Mouse (Mus musculus): Measurements from ENCODE around the gene Sema4g. TPM values are rescaled to one million over a fixed set of nuclear protein-coding genes. Genes with fewer than 3 reads are reported as not detected.

Gene Sema4g
- polyA plus RNA-seq (2015; fragmentation: Nextera tagmentation; extraction: Ambion mirVana): 0.38 and 0.41 TPM in 2 replicates

DNA sequence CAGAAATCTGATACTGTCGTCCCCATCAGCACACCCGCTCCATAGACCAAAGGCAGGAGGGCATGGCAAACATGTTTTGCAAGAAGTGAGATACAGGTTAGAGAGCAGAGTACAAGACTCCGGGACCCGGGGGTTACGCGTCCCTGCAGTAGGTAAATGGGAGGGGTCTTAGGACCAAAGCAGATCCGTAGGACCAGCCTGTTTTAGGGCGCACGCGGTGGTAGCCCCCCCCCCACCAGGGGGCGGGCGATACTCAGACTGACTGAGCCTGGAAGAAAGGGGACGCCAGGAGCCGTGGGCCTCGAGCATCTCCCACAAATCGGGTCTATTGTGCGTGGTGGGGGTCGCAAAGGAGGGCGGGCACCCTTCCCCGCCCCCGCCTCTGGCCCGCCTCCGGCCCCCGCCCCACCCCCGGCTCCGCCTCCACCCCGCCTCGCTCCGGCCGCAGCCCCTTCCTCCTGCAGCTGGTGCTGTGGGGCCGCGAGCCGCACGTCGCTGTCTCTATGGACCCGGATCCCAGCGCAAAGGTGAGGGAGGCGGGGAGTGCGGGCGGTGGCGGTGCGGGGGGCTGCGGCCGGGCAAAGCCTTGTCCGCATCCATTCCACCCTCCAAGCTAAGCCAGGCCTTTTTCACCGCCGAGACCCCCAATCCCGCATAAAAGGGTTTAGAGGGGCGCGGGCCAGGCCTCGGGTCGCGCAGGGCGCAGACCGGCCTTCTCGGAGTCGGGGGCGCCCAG is at the start of gene Sema4g:
Sema4g (plus strand) TSS at position 271 of the 736 bp plus-strand sequence.

DNA sequence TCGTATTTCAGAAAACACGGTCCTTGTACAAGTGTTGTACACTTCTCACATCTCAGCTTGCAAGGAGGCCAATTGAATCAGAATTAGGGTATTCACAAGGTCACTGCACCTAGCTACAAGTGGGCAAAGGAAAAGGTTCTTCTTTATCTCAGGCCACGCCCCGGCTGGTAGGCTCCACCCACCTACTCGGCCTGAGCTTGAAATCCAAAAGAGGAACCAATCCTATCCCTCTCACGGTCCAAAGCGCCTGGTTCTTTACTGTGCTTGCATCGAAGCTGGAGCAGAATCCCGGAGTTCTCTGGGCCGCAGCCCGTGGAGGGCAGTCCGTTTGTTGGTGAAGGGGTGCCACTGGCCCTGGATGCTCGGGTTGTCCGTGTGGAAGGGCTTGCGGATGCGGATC is 16.5 kb downstream of the Sema4g start, which contains the start of gene Twnk:
Twnk (plus strand) TSS at position 220 of the 400 bp plus-strand sequence.

DNA sequence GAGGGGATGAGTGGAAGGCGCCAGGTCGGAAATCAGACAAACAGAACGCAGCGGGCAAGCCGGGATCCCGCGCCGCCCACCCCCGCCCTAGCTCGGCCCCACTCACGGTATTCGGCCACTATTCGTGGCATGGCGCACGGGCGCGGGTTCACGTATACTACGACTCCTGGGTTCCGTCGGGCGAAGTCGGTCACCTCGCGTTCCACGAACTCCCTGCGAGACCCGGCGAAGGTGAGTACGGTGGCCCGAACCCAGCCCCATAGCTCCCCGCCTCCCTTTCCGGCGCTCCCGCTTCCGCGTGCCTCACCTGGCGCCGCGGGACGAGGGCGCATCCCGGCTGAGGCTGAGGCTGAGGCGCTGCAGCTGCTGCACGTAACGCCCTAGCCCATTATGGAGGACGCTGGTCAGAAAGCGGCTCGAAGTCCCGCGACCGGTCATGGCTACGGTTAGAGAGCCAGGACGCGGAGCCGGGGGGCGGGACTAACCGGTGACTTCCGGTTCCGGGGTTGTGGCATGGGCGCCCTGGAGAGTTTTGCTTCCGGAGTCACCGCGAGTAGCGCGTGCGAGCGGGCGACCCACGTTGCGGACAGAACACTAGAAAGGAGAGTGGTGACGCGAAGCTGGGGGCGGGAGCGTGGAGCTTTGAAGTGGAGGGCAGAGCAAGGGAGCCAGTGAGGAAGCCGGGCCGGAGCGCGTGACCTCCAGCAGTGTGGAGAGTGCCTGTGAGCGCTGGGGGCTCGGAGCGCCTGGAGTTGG is 17.2 kb downstream of the Sema4g start, which contains the start of gene Mrpl43:
Mrpl43 (minus strand) TSS at position 486 of the 756 bp plus-strand sequence.

DNA sequence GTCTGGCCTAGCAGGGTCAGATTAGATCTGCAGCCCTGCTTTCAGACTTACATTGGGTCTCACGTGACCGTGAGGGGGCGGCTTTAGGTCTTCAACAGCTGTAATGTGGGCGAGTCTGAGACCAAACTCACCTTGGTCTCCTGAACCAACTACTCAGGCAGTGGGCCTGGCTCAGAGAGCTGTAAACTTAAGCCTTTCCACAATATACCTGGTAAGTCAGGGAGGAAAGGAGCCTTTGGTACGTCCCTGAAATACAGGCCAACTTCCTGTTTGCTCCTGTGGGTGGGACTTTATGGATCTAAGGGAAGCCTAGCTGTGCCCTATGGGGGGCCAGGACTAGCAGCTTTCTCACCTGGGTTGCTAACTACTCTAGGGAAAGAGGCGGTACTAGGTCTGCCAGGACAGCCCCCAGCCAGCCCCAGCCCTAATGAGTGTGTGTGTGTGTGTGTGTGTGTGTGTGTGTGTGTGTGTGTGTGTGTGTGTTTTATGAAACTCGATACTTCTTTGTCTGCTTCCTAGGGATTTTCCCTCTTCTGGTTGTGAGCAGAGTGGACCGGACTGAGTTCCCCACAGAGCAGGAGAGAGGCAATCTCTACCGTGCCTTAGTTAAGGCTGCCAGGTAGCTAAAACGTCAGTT is 25.6 kb downstream of the Sema4g start, which contains the start of gene Lzts2:
Lzts2 (plus strand) TSS at position 80 of the 637 bp plus-strand sequence.

DNA sequence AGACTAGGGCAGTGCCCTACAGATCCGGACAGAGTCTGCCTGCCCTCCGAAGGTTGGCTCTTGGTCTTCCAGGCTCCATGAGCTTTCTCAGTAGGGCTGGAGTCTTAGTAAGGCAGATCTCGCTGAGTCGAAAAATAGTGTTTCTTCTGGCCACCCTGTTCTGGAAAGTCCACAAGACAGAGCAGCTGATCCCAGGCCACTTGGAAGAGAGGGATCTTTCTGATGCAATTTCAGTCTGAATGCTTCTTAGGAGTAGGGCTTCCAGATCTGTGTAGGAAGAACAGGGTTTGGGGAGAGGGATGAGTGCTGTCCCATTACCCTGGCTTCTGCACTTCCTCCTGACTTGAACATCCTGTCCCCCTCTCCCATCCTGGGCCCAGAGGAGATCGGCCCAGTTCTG is 56.8 kb downstream of the Sema4g start, which contains the start of gene Pdzd7:
Pdzd7 (minus strand) TSS at position 67 of the 400 bp plus-strand sequence.

DNA sequence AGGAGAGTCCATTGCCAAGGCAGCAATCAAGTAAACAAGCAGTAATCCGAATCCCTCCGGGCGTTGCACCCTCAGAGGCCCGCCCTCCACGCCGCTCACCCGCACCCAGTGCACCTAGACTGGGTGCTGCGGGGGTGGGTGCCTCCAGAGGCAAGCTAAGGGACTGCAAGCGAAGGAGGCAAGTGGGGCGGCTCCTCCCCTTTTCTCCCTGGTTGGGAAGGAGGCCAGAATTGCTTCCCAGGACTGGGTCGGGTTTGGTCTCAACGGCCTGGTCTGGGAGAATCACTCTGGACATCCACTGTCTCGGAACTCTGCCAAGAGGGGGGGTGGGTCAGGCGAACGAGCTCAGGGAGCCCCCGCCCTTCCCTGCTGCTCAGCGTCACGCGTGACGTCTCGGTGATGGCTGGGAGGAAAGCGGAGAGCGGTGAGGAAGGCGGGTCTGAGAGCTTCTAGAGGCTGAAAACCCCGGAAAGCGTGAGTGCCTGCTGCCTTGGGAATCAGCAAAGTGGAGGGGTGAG is 58.6 kb downstream of the Sema4g start, which contains the start of gene Sfxn3:
Sfxn3 (plus strand) TSS at position 87 of the 518 bp plus-strand sequence.

Other genes with a start within 250 kb of the Sema4g start
- not detected in 2 replicates for gene Pax2, start 233.1 kb upstream of the Sema4g start, polyA plus RNA-seq (2015; fragmentation: Nextera tagmentation; extraction: Ambion mirVana)
- gene Slf2, start 58.0 kb upstream of the Sema4g start, polyA plus RNA-seq (2015; fragmentation: Nextera tagmentation; extraction: Ambion mirVana): 16.0 and 16.9 TPM in 2 replicates
- gene Twnk, start 16.6 kb downstream of the Sema4g start, polyA plus RNA-seq (2015; fragmentation: Nextera tagmentation; extraction: Ambion mirVana): 10.4 and 10.5 TPM in 2 replicates
- 46.0 and 48.3 TPM in 2 replicates for gene Mrpl43, start 17.3 kb downstream of the Sema4g start, polyA plus RNA-seq (2015; fragmentation: Nextera tagmentation; extraction: Ambion mirVana)
- gene Lzts2, start 25.3 kb downstream of the Sema4g start, polyA plus RNA-seq (2015; fragmentation: Nextera tagmentation; extraction: Ambion mirVana): 12.8 and 15.1 TPM in 2 replicates
- gene Pdzd7, start 56.6 kb downstream of the Sema4g start, polyA plus RNA-seq (2015; fragmentation: Nextera tagmentation; extraction: Ambion mirVana): 0.07 and 0.21 TPM in 2 replicates
- 9.9 and 11.5 TPM in 2 replicates for gene Sfxn3, start 58.4 kb downstream of the Sema4g start, polyA plus RNA-seq (2015; fragmentation: Nextera tagmentation; extraction: Ambion mirVana)
- gene Kazald1, start 86.1 kb downstream of the Sema4g start, polyA plus RNA-seq (2015; fragmentation: Nextera tagmentation; extraction: Ambion mirVana): 190 and 285 TPM in 2 replicates
- 17.7 and 27.7 TPM in 2 replicates for gene Tlx1, start 161.6 kb downstream of the Sema4g start, polyA plus RNA-seq (2015; fragmentation: Nextera tagmentation; extraction: Ambion mirVana)
- not detected in 2 replicates for gene Lbx1, start 246.7 kb downstream of the Sema4g start, polyA plus RNA-seq (2015; fragmentation: Nextera tagmentation; extraction: Ambion mirVana)

Data from spleen, postnatal 0 days (tissue).